Mouse (Mus musculus): Measurements from ENCODE around the gene Pdcd1.
"Not testable (repeated sequence)": the region's sequence is repeated elsewhere in the genome, so short reads cannot be mapped to it uniquely, and the experiment has no call there.

Pdcd1 gene

DNA sequence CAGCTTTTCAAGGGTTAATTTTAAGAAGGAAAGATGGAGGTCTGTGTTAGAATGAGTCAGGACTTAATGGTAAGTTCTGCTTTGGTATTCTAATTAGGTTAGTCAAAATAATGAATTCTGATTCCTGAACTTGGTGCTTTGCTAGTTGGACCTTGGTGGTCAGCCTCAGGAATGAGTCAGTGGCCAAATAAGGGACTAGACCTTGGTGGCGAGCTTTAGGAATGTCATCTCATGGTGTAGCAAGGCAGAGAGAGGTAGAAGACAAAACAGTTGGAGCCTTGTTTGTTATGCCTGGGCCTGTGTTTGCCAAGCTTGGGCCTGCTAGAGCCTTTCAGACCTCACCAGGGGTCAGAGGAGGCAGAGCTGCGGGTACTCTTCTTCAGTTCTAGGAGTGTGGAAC, 23.6 kb downstream of the Pdcd1 start:
- peak; percentile 32 for DNase-seq (ENCODE audit: low spot score)

DNA sequence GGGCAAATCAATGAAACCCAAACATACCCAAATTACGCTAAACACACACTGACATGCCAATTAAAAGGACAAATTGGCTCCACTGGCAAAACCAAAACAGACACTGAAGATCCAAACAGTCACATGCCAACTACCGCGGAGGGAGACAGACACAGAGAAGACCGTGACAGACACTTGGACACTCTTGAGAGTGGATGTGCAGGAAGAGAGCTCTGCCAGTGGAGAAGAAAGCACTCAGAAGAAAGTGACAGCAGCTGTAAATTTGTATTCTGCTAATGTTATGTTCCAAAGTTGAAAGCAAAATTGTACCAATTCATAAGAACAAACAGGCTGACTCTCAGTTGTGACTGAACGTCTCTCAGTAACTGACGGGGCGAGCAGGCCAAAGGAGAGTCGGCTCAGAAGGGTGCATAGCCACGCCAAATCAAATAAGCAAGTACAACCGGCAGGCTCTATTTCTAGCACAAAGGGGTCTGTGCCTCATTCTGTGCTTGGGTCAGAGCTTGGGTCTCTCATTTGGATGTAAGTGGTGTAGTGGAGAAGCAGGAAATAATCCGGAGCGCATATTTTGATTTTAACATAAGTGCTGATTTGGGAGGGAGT, 24.7 kb downstream of the Pdcd1 start:
- no peak for DNase-seq (ENCODE audit: low spot score)

DNA sequence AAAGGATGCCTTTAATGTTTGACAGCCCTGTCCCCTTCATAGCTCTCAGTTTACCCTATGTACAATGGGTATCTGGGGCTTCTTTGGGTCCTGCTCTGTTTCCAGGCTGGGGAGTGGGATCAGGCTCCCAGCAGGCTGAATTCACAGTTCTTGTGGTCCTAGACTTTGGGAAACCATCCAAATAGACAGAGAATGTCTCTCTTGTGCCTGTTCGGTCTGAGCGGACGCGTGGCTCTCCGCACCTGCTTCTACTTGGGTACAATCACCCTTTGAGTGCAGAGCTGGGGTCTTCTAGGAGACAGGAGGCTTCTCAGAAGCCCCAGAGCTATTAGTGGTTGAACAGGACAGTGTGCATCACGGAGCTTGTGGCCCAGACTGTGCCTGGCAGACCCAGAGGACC, 32.2 kb downstream of the Pdcd1 start, which contains the start of gene Neu4:
Neu4 (plus strand) TSS at position 301 of the 400 bp plus-strand sequence.
- DNase-seq (ENCODE audit: low spot score) = no peak

DNA sequence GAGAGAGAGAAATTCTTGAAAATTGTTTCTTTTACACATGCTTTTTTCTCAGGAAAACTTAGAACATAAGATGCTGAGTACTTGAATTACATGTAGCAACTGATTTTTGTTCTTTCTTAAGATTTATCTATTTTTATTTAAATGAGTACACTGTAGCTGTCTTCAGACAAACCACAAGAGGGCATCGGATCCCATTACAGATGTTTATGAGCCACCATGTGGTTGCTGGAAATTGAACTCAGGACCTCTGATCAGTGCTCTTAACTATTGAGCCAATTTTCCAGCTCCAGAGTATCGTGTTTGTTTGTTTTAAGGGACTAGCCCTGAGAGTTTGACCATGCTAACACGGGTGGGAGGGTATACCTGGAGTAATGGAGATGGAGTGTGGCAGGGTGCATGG, 40.7 kb downstream of the Pdcd1 start:
- DNase-seq (ENCODE audit: low spot score) = no peak

DNA sequence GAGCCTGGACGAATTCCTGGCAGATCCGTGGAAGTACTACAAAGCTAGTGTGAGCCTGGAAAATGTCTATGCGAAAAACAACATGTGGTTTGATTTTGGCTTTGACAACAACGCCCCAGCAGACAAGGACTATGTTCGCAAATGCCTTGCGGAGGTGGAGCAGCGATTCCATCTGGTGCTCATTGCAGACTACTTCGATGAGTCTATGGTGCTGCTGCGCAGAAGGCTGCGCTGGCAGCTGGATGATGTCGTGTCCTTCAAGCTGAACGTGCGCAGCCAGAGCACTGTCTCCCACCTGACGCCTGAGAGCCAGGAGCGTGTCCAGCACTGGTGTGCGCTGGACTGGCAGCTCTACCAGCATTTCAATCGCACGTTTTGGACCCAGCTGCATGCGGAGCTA, 43.5 kb downstream of the Pdcd1 start:
- DNase-seq (ENCODE audit: low spot score) = not testable (repeated sequence)

DNA sequence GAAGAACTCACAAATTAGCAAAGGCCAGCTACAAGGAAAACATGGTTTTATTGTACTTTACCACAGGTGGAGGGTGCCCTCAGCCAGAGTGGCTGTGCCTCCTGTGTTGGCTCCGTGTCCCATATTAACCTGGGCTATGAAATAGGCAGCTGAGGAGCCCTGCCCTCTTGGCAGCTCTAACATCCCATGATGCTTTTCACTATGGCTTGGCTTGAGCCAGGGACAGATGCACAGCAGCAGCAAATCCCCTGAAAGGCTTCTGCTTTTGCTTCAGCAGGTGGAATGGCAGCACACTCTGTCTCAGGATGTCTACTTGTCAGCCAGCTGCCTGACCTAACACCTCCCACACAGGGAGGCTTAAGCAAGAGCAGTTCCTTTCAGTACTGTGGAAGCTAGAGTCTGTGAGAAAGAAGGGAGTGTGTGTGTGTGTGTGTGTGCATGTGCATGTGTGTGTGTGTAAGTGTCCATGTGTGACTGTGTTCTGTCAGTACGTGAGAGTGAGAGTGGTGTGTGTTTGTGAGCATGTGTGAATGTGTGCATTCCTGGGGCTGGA, 46.3 kb downstream of the Pdcd1 start:
- not testable (repeated sequence) for DNase-seq (ENCODE audit: low spot score)

DNA sequence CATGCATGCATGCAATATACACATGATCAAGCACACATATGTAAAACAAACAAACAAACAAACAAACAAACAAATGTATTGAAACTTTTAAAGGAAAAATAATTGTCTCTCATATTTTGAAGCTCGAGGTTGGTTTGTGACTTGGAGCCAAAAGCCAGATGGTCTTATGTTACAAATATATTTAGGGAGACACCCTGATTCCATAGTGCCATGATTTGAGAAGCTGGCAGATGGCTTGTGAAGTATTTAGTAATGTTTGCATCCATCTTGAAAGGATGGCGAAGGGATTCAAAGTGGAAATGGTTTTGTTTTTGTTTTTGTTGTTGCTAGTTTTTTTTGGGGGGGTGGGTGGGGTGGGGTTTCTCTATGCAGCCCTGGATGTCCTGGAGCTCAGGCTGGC, 51.3 kb downstream of the Pdcd1 start:
- no peak for DNase-seq (ENCODE audit: low spot score)

DNA sequence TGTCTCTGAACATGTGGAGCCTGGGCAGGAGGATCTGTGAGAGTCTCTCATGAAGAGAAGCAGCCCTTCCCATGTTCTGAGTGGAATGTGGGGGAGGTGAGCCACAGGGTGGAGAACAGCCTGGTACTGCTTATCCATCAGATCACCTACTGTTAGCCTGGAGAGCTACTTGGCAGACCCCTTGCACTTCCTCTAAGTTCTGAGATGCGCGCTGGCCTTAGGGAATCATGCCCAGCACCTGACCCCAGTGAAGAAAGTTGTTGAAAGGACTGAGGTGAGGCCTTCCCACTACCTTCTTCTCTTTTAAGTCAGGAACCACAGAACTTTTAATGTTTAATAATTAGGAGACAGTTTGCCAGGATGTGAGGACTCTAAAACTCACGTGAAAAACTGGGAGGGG, 60.9 kb downstream of the Pdcd1 start:
- DNase-seq (ENCODE audit: low spot score) = not testable (repeated sequence)

DNA sequence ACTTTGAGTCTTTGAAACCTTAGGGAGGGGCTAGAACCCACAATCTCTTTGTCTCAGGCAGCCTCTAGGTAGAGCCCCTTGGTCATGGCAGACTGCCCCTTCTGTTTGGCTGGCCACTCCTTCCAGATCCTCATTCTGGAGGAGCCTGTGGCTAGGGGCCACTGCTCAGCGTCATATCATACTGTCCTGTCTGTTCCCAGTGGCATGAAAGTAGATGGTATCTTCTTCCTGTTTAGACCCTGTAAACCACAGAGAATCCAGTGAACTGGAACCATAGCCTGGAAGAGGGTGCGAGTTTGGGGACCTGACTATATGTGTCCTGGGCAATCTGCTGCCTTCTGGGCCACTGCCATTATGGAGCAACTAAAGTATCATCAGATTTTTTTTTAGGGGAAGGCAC, 61.3 kb downstream of the Pdcd1 start:
- DNase-seq (ENCODE audit: low spot score) = not testable (repeated sequence)

DNA sequence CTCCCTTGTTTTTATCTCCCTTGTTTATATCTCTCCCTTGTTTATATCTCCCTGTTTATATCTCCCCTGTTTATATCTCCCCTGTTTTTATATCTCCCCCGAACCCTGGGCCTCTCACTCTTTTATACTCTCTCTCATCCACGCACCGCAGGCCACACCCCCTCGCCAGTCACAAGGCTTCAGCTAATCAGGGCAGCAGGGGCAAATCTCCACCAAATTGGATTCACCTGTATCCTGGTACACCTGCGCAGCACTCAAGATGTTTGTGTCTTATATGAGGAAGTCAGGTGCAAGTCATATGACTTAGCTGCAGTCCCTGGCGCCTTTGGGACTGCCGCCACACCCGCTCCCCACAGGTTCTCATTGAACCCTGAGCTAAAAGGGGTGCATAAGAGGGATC, 62.1 kb downstream of the Pdcd1 start, which contains the start of gene Gal3st2c:
Gal3st2c (plus strand) TSS at position 301 of the 400 bp plus-strand sequence.
- not testable (repeated sequence) for DNase-seq (ENCODE audit: low spot score)

DNA sequence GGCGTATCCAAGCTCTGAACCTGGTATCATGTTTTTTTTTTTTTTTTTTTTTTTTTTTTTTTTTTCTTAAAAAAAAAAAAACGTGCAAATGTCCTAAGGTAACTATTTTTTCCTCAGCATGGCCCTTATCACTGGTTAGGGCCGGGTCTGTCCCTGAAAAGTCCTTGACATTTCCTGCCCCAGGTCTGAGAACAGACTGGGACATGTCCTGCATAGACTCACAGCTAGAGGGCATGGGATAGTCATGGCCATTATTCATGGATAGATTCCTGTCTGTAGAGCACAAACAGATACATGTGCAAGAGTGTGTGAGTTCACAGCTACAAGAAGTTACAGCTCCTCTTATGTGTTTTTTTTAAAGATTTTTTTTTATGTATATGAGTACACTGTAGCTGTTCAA, 63.6 kb downstream of the Pdcd1 start:
- DNase-seq (ENCODE audit: low spot score) = no peak
